Mouse (Mus musculus) thymus, adult 2 months (tissue): ENCODE measurements at regions not wholly inside any gene's neighbourhood (a gene's known extent, or its start where the extent isn't known, plus 50 kb on each side); places are given as distances from the start of the nearest gene placed in this dataset.

Source experiments
- DNase-seq: peaks from one replicate; pipeline ENCODE4 v3.0.0; 2021
- H3K27ac ChIP-seq: fragments of 200-500 bp; 2 replicates; pipeline ENCODE4 v1.5.1; 2012; ENCODE audit warnings: low read length, control low read depth; ENCODE audit not compliant: control insufficient read depth, insufficient read depth
- H3K27me3 ChIP-seq: fragments of 200-500 bp; 2 replicates; pipeline ENCODE4 v1.6.1; 2012; ENCODE audit warnings: mild to moderate bottlenecking, low read length, moderate library complexity, mixed read lengths; ENCODE audit not compliant: control insufficient read depth, insufficient read depth
- H3K36me3 ChIP-seq: fragments of 200-500 bp; 2 replicates; pipeline ENCODE4 v1.6.1; 2012; ENCODE audit warnings: mild to moderate bottlenecking, low read length, moderate library complexity; ENCODE audit not compliant: control insufficient read depth, insufficient read depth
- H3K4me1 ChIP-seq: fragments of 200-500 bp; replicated peaks from 2 replicates; pipeline ENCODE4 v1.6.1; 2012; ENCODE audit warnings: low read length; ENCODE audit not compliant: control insufficient read depth, insufficient read depth
- H3K4me3 ChIP-seq: fragments of 200-500 bp; 2 replicates; pipeline ENCODE4 v1.5.1; 2012; ENCODE audit warnings: mild to moderate bottlenecking, low read length, control low read depth, moderate library complexity; ENCODE audit not compliant: control insufficient read depth, insufficient read depth
- CTCF ChIP-seq: fragments of 200-500 bp; IDR thresholded peaks from 2 replicates; pipeline ENCODE4 v1.5.1; 2012; ENCODE audit warnings: mild to moderate bottlenecking, control low read depth, low read length, moderate library complexity, borderline replicate concordance; ENCODE audit not compliant: control insufficient read depth, poor library complexity, insufficient read depth; ENCODE audit errors: extremely low read depth
- POLR2A ChIP-seq: fragments of 200-500 bp; IDR thresholded peaks from 2 replicates; pipeline ENCODE4 v1.6.1; 2012; ENCODE audit warnings: mild to moderate bottlenecking, low read length, control low read depth, moderate library complexity; ENCODE audit not compliant: control insufficient read depth, poor library complexity, insufficient read depth; ENCODE audit errors: extremely low read depth
- WGBS: fragments of 180-500 bp; shearing (Covaris S2); methylation state at CpG from one replicate; pipeline ENCODE4 v1.1.7; 2018; 5-methylcytosine and 5-hydroxymethylcytosine counted together

DNA sequence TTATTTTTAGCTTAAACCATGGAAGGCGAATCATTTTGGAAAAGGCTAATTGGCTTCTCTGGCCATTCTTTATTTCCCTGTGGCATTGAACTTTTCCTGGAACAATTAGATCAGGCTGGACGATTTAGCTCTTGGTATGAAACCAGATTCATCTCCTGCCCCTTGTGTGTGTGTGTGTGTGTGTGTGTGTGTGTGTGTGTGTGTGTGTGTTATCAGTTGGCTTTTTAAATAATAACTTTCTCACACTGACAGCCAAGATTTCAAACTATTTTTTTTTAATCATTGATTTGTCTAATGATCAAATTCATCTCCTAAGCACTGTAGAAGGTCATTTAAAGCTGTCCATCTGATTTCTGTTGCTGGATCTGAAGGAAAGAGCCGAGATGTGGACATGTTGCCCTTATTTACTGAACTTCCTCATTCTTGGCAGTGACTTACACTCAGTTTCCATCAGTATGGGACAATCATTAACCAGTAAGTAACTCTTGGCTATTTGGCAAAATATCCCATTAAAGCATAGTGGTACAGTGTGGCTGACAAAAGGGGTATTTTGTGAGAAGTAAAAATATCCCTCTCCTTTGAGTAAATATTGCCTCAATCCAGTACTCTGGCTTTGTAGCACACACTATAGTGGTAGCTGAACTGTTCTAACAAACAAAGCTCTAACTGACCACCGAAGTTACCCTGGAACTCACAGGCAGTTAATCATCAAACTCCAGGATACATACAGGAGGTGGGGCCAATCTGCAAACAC lies 82.5 kb upstream of the Dpt start:
- WGBS, result 74% methylated on average over 4 of the region's 4 CpGs
- no peaks in the 10 kb centered on the region for H3K27me3 ChIP-seq
- TF ChIP-seq CTCF, result no peak
- no peak for TF ChIP-seq POLR2A
- no peak for DNase-seq
- no peaks in the 10 kb centered on the region for H3K4me1 ChIP-seq
- H3K36me3 ChIP-seq, result no peaks in the 10 kb centered on the region
- H3K4me3 ChIP-seq, result no peak overlapping the region
- H3K27ac ChIP-seq, result no peak overlapping the region

DNA sequence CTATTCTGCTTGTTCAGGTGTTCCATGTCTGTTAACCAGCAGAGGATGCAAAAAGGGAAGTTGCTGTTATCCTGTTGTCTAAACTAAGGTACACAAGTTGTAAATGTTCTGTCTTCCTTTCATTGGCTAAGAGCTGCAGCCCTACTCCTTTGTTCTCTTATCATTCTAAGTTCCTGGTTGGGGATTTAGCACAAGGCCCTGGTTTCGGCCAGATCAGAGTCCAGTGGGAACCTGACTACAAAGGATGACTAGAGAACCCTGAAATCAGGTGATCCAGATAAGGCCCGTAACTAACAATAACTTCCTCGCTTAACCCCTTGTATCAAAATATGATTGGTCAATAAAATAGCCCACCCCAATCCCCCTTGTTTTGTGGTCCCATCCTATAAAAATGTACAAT lies 83.9 kb upstream of the Dpt start:
- Histone ChIP-seq H3K36me3 (no peaks in the 10 kb centered on the region), H3K4me3 (no peak overlapping the region), H3K27me3 (no peaks in the 10 kb centered on the region), H3K27ac (no peak overlapping the region), H3K4me1 (no peaks in the 10 kb centered on the region)
- no peak for DNase-seq
- TF ChIP-seq CTCF (no peak), POLR2A (no peak)
- whole genome bisulfite sequencing, result 97% methylated on average over 3 of the region's 3 CpGs

DNA sequence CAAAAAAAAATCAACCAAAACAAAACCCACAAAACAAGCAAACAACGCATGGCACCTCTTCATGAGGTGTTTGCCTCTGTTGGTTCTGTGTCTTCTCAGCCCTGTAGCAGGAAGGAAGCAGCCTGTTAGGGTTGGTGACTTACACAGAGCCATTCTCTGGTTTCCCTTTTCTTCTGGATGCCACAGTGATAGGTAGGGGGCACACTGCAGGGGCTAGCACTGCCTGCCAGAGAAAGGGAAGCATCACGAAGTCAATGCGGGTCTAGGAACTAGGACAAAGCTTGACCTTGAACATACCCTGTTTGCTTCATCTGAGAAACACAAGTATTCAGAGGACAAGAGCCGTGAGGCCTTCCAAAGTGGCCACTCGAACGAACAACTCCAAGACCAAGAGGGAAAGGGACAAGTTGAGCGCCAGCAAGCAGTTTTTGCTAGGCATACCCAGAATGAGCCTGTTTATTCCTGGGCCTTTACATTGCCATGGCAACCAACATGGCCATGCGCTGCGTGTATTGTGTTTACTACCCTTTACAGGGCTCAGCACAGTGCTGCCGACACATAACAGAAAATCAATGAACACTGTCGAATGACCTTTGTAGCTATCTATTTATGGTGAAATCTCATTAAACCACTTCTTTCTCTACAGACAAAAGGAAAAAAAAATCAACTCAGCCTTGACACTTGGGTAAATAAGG lies 91.9 kb upstream of the Dpt start:
- Histone ChIP-seq H3K4me1 (no peaks in the 10 kb centered on the region), H3K27me3 (no peaks in the 10 kb centered on the region), H3K4me3 (no peak overlapping the region), H3K36me3 (no peaks in the 10 kb centered on the region), H3K27ac (no peak overlapping the region)
- DNase-seq, result no peak
- 82% methylated on average over 11 of the region's 11 CpGs for WGBS
- no peak for TF ChIP-seq CTCF
- TF ChIP-seq POLR2A, result no peak

DNA sequence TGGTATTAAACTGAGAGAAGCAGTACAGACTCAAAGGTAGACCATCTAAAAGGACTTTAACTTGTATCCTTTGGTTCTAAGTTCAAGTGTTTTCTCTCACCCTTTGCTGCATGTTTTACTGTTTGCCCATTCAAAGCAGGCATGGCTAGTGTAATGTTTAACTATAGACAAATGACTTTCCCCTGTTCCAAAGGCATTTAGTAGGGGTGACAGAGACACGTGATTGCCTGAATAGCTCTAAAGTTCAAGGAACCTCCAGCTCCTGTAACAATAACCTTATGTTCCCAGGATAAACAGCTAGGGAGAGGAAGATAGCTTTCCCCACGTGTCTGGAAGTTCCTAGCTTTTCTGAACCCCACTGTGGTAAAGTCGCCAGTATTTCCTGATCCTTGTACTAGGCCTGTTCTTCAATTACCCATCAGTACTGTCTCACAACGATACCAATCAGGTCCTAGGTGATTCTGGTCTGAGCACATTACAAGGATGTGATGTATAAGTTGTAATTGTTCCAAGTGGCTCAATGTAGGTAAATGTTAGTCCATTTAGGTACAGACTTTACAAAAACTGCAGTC lies 92.8 kb upstream of the Dpt start:
- WGBS, result 88% methylated on average over 4 of the region's 4 CpGs
- no peak for DNase-seq
- no peaks in the 10 kb centered on the region for H3K4me1 ChIP-seq
- no peak overlapping the region for H3K27ac ChIP-seq
- H3K4me3 ChIP-seq, result no peak overlapping the region
- no peaks in the 10 kb centered on the region for H3K36me3 ChIP-seq
- TF ChIP-seq POLR2A (no peak), CTCF (no peak)
- no peaks in the 10 kb centered on the region for H3K27me3 ChIP-seq

DNA sequence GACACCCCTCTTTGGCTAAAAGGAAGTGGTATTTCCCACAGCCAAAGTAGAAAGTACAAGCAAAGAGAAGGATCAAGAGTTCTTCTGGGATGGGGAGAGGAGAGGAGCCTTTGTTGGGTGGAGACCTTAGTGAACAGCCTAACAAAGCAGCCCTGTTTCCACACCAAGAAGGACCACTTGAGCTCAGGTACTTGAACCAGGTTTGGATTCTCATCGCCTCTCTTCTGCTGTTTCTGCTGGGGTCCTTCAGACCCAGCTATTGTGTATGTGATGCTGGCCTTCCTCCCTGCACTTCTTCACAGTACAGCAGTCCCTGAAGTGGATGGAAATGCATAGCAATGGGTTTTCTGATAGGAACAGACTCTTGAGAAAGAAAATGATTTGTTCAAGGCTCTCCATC lies 106.4 kb upstream of the Dpt start:
- Histone ChIP-seq H3K4me1 (no peaks in the 10 kb centered on the region), H3K27ac (no peak overlapping the region), H3K36me3 (no peaks in the 10 kb centered on the region), H3K4me3 (no peak overlapping the region), H3K27me3 (no peaks in the 10 kb centered on the region)
- TF ChIP-seq CTCF (no peak), POLR2A (no peak)
- 96% methylated on average over 1 of the region's 1 CpGs for WGBS
- DNase-seq, result no peak

DNA sequence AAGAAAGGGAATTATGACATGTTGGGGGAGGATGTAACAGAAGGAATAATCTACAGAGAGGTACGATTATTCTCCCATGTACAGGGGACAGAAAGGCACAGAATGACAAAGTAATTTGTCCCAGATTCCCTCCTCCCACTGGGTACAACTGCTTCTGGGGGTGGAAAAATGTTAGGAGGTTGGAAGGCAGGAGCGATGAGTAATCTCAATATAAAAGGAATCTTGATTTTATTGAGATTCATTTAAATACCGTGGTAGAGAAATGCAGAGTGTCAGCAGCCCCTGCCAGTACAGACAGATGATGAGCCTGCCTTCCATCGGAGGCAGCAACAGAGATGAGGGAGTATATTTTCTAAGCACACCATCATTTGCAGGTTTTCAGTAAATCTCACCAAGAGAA lies 107.1 kb upstream of the Dpt start:
- TF ChIP-seq POLR2A (no peak), CTCF (no peak)
- WGBS, result 91% methylated on average over 4 of the region's 4 CpGs
- H3K27ac ChIP-seq, result no peak overlapping the region

DNA sequence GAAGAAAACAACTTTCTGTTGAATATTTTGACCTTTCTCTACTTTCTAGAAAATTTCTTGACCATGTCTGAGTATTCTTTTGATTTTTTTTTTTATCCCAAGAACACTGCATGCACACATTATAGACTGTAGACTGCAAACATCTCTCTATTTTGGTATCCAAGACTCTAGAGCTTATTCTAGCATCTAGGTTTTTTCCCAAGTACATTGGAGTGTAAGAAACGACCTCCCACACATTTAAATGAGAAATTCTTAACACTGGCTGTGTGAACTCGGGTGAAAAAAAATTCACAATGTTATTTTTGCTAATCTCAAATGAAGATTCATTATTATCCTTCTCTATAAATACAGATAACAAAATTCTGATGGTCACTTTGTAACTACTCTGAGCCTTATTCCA lies 112.0 kb upstream of the Dpt start:
- TF ChIP-seq CTCF, result no peak
- no peak for TF ChIP-seq POLR2A
- Histone ChIP-seq H3K27me3 (no peaks in the 10 kb centered on the region), H3K4me3 (no peak overlapping the region), H3K36me3 (no peaks in the 10 kb centered on the region), H3K4me1 (no peaks in the 10 kb centered on the region), H3K27ac (no peak overlapping the region)
- DNase-seq, result no peak
- 81% methylated on average over 2 of the region's 2 CpGs for WGBS

More for the DNA sequence above, 107.1 kb upstream of the Dpt start:
- Histone ChIP-seq H3K4me1 (no peaks in the 10 kb centered on the region), H3K27me3 (no peaks in the 10 kb centered on the region), H3K4me3 (no peak overlapping the region), H3K36me3 (no peaks in the 10 kb centered on the region)
- DNase-seq, result no peak
